Mouse (Mus musculus) liver, postnatal 0 days (tissue): ENCODE measurements around the gene Flnb. TPM values are rescaled to one million over a fixed set of nuclear protein-coding genes. Genes with fewer than 3 reads are reported as not detected.

Experiments
- ATAC-seq: fragments of 200-750 bp; cut with Nextera tagmentation; 2 replicates; pipeline ENCODE4 v1.8.0; 2017; ENCODE audit warnings: mild to moderate bottlenecking, moderate library complexity
- DNase-seq: peaks from one replicate; pipeline ENCODE4 v3.0.0-alpha.2; 2016
- H3K27ac ChIP-seq: fragments of 300-500 bp; sonication (generic); 2 replicates; pipeline ENCODE4 v1.5.1; 2014; ENCODE audit warnings: antibody characterized with exemption, moderate library complexity, mild to moderate bottlenecking, low read depth
- H3K27me3 ChIP-seq: fragments of 300-500 bp; sonication (generic); 2 replicates; pipeline ENCODE4 v1.6.1; 2014; ENCODE audit warnings: low read length, control low read depth, mixed read lengths; ENCODE audit not compliant: insufficient read depth
- H3K36me3 ChIP-seq: fragments of 300-500 bp; sonication (generic); replicated peaks from 2 replicates; pipeline ENCODE4 v1.6.1; 2014; ENCODE audit warnings: mild to moderate bottlenecking, control low read depth, low read length, moderate library complexity, mixed read lengths; ENCODE audit not compliant: insufficient read depth
- H3K4me1 ChIP-seq: fragments of 300-500 bp; sonication (generic); 2 replicates; pipeline ENCODE4 v1.6.1; 2014; ENCODE audit warnings: antibody characterized with exemption, mild to moderate bottlenecking, control low read depth; ENCODE audit not compliant: insufficient read depth
- H3K4me2 ChIP-seq: fragments of 300-500 bp; sonication (generic); 2 replicates; pipeline ENCODE4 v1.6.1; 2014; ENCODE audit warnings: low read depth, mild to moderate bottlenecking, low read length, moderate library complexity, mixed read lengths
- H3K4me3 ChIP-seq: fragments of 300-500 bp; sonication (generic); 2 replicates; pipeline ENCODE4 v1.5.1; 2014; ENCODE audit warnings: low read depth, low read length
- H3K9ac ChIP-seq: fragments of 300-500 bp; sonication (generic); replicated peaks from 2 replicates; pipeline ENCODE4 v1.6.1; 2014; ENCODE audit warnings: mild to moderate bottlenecking, moderate library complexity
- H3K9me3 ChIP-seq: fragments of 300-500 bp; sonication (generic); 2 replicates; pipeline ENCODE4 v1.6.1; 2016; ENCODE audit warnings: mild to moderate bottlenecking, control low read depth, low read length, mixed read lengths
- CTCF ChIP-seq: sonication (generic); IDR thresholded peaks from 2 replicates; pipeline ENCODE4 v1.5.1; 2016; ENCODE audit warnings: antibody characterized with exemption, low read depth
- EP300 ChIP-seq: IDR thresholded peaks from 2 replicates; pipeline ENCODE4 v1.6.1; 2016; ENCODE audit warnings: antibody characterized with exemption, low read depth, mild to moderate bottlenecking
- WGBS: fragments of 180-500 bp; shearing (Covaris S2); extraction: QIAGEN DNeasy Blood & Tissue Kit; methylation state at CpG from one replicate; pipeline ENCODE4 v1.1.7; 2014; ENCODE audit not compliant: insufficient replicate concordance; 5-methylcytosine and 5-hydroxymethylcytosine counted together
- polyA plus RNA-seq: library from polyadenylated mRNA; unstranded; fragments of >200 nt; fragmentation: Nextera tagmentation; extraction: Ambion mirVana; gene quantifications from 2 replicates; pipeline ENCODE4 v1.2.1, GENCODE M21; 2015

Flnb gene
- polyA plus RNA-seq, 1 experiment from 2014 or later, result 2.9 TPM

DNA sequence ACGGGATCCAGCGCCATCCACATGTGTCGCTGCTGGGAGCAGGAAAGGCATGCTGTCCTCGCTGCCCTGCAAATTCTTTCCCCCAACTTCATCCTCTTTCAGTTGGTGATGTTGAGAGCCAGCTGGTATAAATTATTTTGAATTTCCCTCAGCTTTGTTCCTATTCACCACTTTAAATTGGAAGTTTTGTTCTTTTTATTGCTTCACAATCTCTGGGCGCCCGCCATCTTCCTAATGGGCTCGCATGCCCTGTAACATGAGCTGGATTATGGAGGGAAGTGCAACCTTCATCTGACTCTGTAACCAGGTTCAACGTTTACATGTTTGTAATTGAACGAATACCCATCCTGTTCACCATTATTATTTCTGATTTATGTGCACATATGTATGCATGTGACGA is 38.6 kb downstream of the Flnb start:
- Histone ChIP-seq H3K9ac (no peak overlapping the region), H3K27ac (no peak overlapping the region), H3K4me3 (no peak overlapping the region), H3K4me1 (peaks cover 37% of the 10 kb centered on the region), H3K9me3 (no peaks in the 10 kb centered on the region), H3K36me3 (no peaks in the 10 kb centered on the region), H3K4me2 (no peak overlapping the region), H3K27me3 (no peaks in the 10 kb centered on the region)
- 83% methylated on average over 10 of the region's 10 CpGs for WGBS
- DNase-seq (no peak), ATAC-seq (no peak)
- no peak for TF ChIP-seq CTCF
- TF ChIP-seq EP300, result no peak

DNA sequence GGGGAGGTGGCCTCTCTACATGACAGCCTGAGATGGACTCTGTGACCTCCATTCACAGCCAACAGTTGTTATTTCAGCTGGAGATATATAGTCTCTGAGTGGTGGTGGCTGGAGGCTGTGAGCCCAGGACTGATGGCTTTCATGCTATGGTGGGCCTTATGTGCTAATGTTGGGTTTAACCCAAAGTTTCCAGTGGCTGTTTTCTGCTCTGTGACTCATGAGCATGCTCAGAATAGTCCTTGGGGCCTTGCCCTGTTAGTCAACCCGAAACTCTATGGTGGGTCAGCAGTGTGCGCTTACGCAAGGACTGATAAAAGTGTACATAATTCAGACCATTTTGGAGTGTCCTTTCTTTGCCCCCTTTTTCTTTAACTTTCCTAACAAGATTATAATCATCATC is 40.1 kb downstream of the Flnb start:
- DNase-seq (no peak), ATAC-seq (peak; percentile 51)
- TF ChIP-seq EP300, result no peak
- no peak for TF ChIP-seq CTCF
- no peaks in the 10 kb centered on the region for H3K36me3 ChIP-seq
- no peak overlapping the region for H3K4me3 ChIP-seq
- H3K4me1 ChIP-seq, result peaks cover 24% of the 10 kb centered on the region
- H3K4me2 ChIP-seq, result no peak overlapping the region
- no peaks in the 10 kb centered on the region for H3K27me3 ChIP-seq
- 88% methylated on average over 3 of the region's 3 CpGs for WGBS
- no peak overlapping the region for H3K27ac ChIP-seq
- H3K9me3 ChIP-seq, result no peaks in the 10 kb centered on the region
- no peak overlapping the region for H3K9ac ChIP-seq

DNA sequence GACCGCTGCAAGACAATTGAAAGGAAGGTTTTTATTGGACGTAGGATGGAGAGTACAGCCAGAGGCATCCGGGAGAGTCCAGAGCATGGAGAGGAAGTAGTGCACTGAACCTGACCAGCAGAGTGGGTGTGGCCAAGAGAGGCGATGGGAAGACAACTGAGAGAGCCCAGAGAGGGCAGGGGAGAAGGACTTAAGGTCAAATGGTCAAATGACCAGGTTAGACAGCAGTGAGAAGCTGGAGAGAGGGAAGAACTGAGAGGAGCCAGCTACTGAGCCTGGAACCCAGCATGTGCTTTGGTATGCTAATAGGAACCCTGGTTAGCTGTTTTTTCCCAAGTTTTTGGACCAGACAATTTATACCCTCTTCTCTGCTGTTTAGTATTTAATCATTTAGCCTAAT is 40.7 kb downstream of the Flnb start:
- Histone ChIP-seq H3K9me3 (no peaks in the 10 kb centered on the region), H3K4me2 (no peak overlapping the region), H3K9ac (no peak overlapping the region), H3K4me3 (no peak overlapping the region), H3K4me1 (peaks cover 22% of the 10 kb centered on the region), H3K27me3 (no peaks in the 10 kb centered on the region), H3K36me3 (no peaks in the 10 kb centered on the region), H3K27ac (no peak overlapping the region)
- no peak for DNase-seq
- TF ChIP-seq EP300 (no peak), CTCF (no peak)
- ATAC-seq, result no peak
- 27% methylated on average over 4 of the region's 4 CpGs for WGBS

DNA sequence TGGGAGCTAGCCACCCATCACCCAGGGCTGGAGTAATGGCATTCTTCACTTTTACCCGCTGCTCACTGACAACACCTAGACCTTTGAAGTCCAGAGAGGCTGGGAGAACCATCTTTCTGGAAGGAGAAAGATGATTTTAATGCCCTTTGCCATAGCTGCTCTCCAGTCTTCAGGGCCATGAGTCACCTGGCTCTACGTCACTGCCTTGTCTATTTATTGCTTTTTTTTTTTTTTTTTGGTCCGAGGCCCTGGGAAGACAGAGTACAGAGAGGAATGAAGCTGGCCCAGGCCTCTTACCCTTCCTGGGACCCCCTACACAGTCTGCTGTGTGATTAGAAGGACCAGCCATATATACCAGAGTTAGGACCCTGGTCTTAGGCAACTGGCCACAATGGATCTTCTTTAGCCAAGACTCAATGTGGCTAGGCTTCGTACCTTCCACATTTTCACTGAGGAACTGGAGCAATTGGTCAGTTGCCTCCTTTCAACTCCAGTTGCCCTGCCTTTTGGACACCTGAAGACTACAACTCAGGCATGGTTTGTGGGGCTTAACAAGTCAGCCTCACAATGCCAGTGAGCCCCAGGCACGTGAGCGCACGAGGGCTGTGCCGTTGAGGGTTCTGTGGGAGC is 42.9 kb downstream of the Flnb start:
- no peaks in the 10 kb centered on the region for H3K36me3 ChIP-seq
- TF ChIP-seq EP300 (no peak), CTCF (no peak)
- no peak overlapping the region for H3K4me3 ChIP-seq
- H3K4me1 ChIP-seq, result peaks cover 5% of the 10 kb centered on the region
- no peaks in the 10 kb centered on the region for H3K27me3 ChIP-seq
- ATAC-seq, result no peak
- WGBS, result 91% methylated on average over 8 of the region's 8 CpGs
- H3K9ac ChIP-seq, result no peak overlapping the region
- no peaks in the 10 kb centered on the region for H3K9me3 ChIP-seq
- DNase-seq, result no peak
- no peak overlapping the region for H3K27ac ChIP-seq
- H3K4me2 ChIP-seq, result no peak overlapping the region

DNA sequence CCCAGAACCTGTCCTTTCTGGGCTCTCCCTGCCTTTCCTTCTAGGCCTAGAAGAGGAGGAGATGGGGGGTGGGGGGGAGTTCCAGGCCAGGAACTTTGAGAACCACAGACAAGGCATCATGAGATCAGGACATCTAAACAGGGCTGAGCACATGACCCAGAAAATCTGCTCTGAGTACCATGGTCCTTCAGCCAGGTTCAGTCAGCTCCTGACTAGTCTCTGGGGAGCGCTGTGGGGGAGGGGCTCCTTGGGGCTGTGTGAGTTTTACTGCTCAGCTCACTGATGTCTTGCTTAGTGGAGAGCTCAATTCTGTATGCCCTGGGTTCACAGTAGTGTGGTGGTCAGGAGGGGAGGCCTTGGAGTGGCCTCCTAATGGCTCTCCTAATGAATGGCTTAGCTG is 43.5 kb downstream of the Flnb start:
- Histone ChIP-seq H3K27me3 (no peaks in the 10 kb centered on the region), H3K4me2 (no peak overlapping the region), H3K9me3 (no peaks in the 10 kb centered on the region), H3K36me3 (no peaks in the 10 kb centered on the region), H3K4me3 (no peak overlapping the region), H3K27ac (no peak overlapping the region), H3K4me1 (peaks cover 3% of the 10 kb centered on the region; the same call in 1 of the 2 replicates), H3K9ac (no peak overlapping the region)
- ATAC-seq, result no peak
- no peak for DNase-seq
- TF ChIP-seq CTCF (no peak), EP300 (no peak)
- 89% methylated on average over 1 of the region's 1 CpGs for WGBS

DNA sequence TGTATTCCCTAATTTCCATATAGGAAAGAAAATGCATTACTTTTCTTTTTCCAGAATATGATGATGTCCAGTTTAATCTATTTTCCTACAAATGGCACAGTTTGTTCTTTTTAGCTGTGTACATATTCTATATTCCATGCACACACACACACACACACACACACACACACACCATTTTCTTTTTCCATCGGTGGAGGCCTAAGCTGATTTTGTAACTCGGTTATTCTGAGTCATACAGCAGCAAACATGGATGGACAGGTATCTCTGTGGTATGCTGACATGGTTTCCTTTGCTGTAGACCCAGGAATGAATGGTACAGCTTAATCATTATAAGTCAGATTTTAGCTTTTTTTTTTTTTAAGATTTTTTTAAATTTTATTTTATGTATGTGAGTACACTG is 44.5 kb downstream of the Flnb start:
- no peak for TF ChIP-seq CTCF
- TF ChIP-seq EP300, result no peak
- peaks cover 3% of the 10 kb centered on the region; the same call in 1 of the 2 replicates for H3K4me1 ChIP-seq
- ATAC-seq (no peak), DNase-seq (no peak)
- no peak overlapping the region for H3K4me2 ChIP-seq
- no peaks in the 10 kb centered on the region for H3K36me3 ChIP-seq
- H3K27me3 ChIP-seq, result no peaks in the 10 kb centered on the region
- no peak overlapping the region for H3K9ac ChIP-seq
- H3K4me3 ChIP-seq, result no peak overlapping the region
- 70% methylated on average over 2 of the region's 2 CpGs for WGBS
- no peaks in the 10 kb centered on the region for H3K9me3 ChIP-seq
- H3K27ac ChIP-seq, result no peak overlapping the region
